Mouse (Mus musculus) C2C12 (cell line): Measurements from ENCODE around the gene Tmem14a. TPM values are rescaled to one million over a fixed set of nuclear protein-coding genes. Genes with fewer than 3 reads are reported as not detected.
A peak's percentile ranks its signal among the peaks of the same experiment; 100 is the strongest.
"Not testable (repeated sequence)": the region's sequence is repeated elsewhere in the genome, so short reads cannot be mapped to it uniquely, and the experiment has no call there.

Source experiments
- H3K27me3 ChIP-seq: one replicate; pipeline ENCODE4 v1.6.1; 2011; ENCODE audit not compliant: control insufficient read depth, insufficient read depth, insufficient read length
- H3K36me3 ChIP-seq: one replicate; pipeline ENCODE4 v1.6.1; 2011; ENCODE audit not compliant: control insufficient read depth, insufficient read depth
- H3K4me3 ChIP-seq: one replicate; pipeline ENCODE4 v1.5.1; 2011; ENCODE audit warnings: mild to moderate bottlenecking, control low read depth; ENCODE audit not compliant: poor library complexity, insufficient read depth, severe bottlenecking
- H3K79me2 ChIP-seq: one replicate; pipeline ENCODE4 v1.6.1; 2011; ENCODE audit not compliant: control insufficient read depth, insufficient read depth
- H3K79me3 ChIP-seq: one replicate; pipeline ENCODE4 v1.6.1; 2011; ENCODE audit warnings: low read depth, control low read depth
- H3ac ChIP-seq: one replicate; pipeline ENCODE3; 2011; ENCODE audit warnings: low read depth; ENCODE audit not compliant: control insufficient read depth, insufficient read length
- CEBPB ChIP-seq: IDR thresholded peaks from one replicate; pipeline ENCODE4 v1.6.1; 2011; ENCODE audit warnings: low read depth, mild to moderate bottlenecking, control low read depth, moderate library complexity
- CTCF ChIP-seq: IDR thresholded peaks from one replicate; pipeline ENCODE4 v1.5.1; 2011; ENCODE audit not compliant: control insufficient read depth, insufficient read depth, insufficient read length
- FOSL1 ChIP-seq: IDR thresholded peaks from one replicate; pipeline ENCODE4 v1.8.0; 2011; ENCODE audit warnings: mild to moderate bottlenecking, low read length; ENCODE audit not compliant: poor library complexity, insufficient read depth, severe bottlenecking
- MAX ChIP-seq: IDR thresholded peaks from one replicate; pipeline ENCODE4 v1.6.1; 2011; ENCODE audit warnings: mild to moderate bottlenecking, control low read depth
- MYOD1 ChIP-seq: IDR thresholded peaks from one replicate; pipeline ENCODE4 v1.6.1; 2011; ENCODE audit warnings: low read depth; ENCODE audit not compliant: control insufficient read depth, insufficient read length
- MYOG ChIP-seq: IDR thresholded peaks from one replicate; pipeline ENCODE4 v1.6.1; 2011; ENCODE audit not compliant: control insufficient read depth, insufficient read length; ENCODE audit errors: extremely low read depth
- USF1 ChIP-seq: IDR thresholded peaks from one replicate; pipeline ENCODE4 v1.6.1; 2011; ENCODE audit warnings: low read depth, mild to moderate bottlenecking, control low read depth, moderate library complexity
- long read RNA-seq, 2 experiments: library from polyadenylated mRNA; unstranded; transcript quantifications; one replicate each; pipeline ENCODE4 v2.0.0; 2019 to 2020
- polyA plus RNA-seq: library from polyadenylated mRNA; unstranded; fragments of >200 nt; fragmentation: generic; extraction: Trizol; gene quantifications from one replicate; pipeline ENCODE4 v1.2.1, GENCODE M21; 2012; ENCODE audit warnings: missing spikeins

Tmem14a gene
- polyA plus RNA-seq = 0.87 TPM
- long read RNA-seq, experiment 1, partial matches to known transcripts = 0 of 3 reads
- long read RNA-seq, experiment 1, other reads (novel, unspliced or antisense) = 1 of 3 reads
- long read RNA-seq, experiment 2, partial matches to known transcripts = 0 of 3 reads
- long read RNA-seq, experiment 2, other reads (novel, unspliced or antisense) = 1 of 3 reads

- peak within 1 kb of the TSS; percentile 23 for H3K4me3 ChIP-seq
- no peaks in the 10 kb centered on the region for H3K27me3 ChIP-seq
- no peaks in the 10 kb centered on the region for H3K36me3 ChIP-seq
- H3K79me3 ChIP-seq = no peaks in the 10 kb centered on the region
- TF ChIP-seq MYOD1 = no peak
- peak; percentile 85 for TF ChIP-seq CTCF
- TF ChIP-seq FOSL1 = no peak
- no peak for TF ChIP-seq CEBPB
- no peak for TF ChIP-seq USF1
- TF ChIP-seq MYOG = no peak
- no peak for TF ChIP-seq MAX
- H3ac ChIP-seq = peak within 1 kb of the TSS; percentile 79
- H3K79me2 ChIP-seq = no peaks in the 10 kb centered on the region
Measured at GRCm38 (mm10) chr1:21218489-21218919, at the start of gene Tmem14a. Gene Tmem14a (plus strand): TSS chr1:21218575.

- Histone ChIP-seq H3K79me2 (no peaks in the 10 kb centered on the region), H3K36me3 (no peaks in the 10 kb centered on the region), H3K4me3 (no peak overlapping the region), H3K27me3 (no peaks in the 10 kb centered on the region), H3K79me3 (no peaks in the 10 kb centered on the region), H3ac (no peak overlapping the region)
- TF ChIP-seq CEBPB (no peak), USF1 (no peak), MYOD1 (no peak), FOSL1 (no peak), CTCF (no peak), MYOG (no peak), MAX (no peak)
Measured at GRCm38 (mm10) chr1:21185196-21185595, 33.2 kb upstream of the Tmem14a start.

GRCm38 (mm10) chr1:21206241-21206640, 12.1 kb upstream of the Tmem14a start:
- Histone ChIP-seq H3K4me3 (no peak overlapping the region), H3K79me3 (no peaks in the 10 kb centered on the region), H3K27me3 (no peaks in the 10 kb centered on the region), H3ac (no peak overlapping the region), H3K79me2 (no peaks in the 10 kb centered on the region), H3K36me3 (no peaks in the 10 kb centered on the region)
- TF ChIP-seq CEBPB (no peak), FOSL1 (no peak), MYOD1 (no peak), USF1 (no peak), MAX (no peak), MYOG (no peak), CTCF (no peak)

- H3K27me3 ChIP-seq, H3K36me3 ChIP-seq, H3K4me3 ChIP-seq, H3K79me3 ChIP-seq, H3K79me2 ChIP-seq, H3ac ChIP-seq: not testable (repeated sequence)
Measured at GRCm38 (mm10) chr1:21213537-21213936, 4.8 kb upstream of the Tmem14a start.

GRCm38 (mm10) chr1:21213991-21214692, 4.2 kb upstream of the Tmem14a start:
- H3K4me3 ChIP-seq, H3K36me3 ChIP-seq, H3ac ChIP-seq, H3K79me2 ChIP-seq, H3K27me3 ChIP-seq, H3K79me3 ChIP-seq: not testable (repeated sequence)

GRCm38 (mm10) chr1:21227756-21228395, 9.5 kb downstream of the Tmem14a start:
- Histone ChIP-seq H3K27me3 (no peaks in the 10 kb centered on the region), H3K79me3 (no peaks in the 10 kb centered on the region), H3ac (no peak overlapping the region), H3K36me3 (no peaks in the 10 kb centered on the region), H3K4me3 (no peak overlapping the region), H3K79me2 (no peaks in the 10 kb centered on the region)
- TF ChIP-seq MAX = no peak
- no peak for TF ChIP-seq USF1
- TF ChIP-seq MYOG = no peak

- not testable (repeated sequence) for H3ac ChIP-seq, H3K27me3 ChIP-seq, H3K79me3 ChIP-seq, H3K79me2 ChIP-seq, H3K36me3 ChIP-seq, H3K4me3 ChIP-seq
Measured at GRCm38 (mm10) chr1:21228740-21229722, 10.7 kb downstream of the Tmem14a start.
